Mouse (Mus musculus) MEL (cell line): ENCODE measurements at regions not wholly inside any gene's neighbourhood (a gene's known extent, or its start where the extent isn't known, plus 50 kb on each side); places are given as distances from the start of the nearest gene placed in this dataset.

Experiments used
- GABPA ChIP-seq: IDR thresholded peaks from 2 replicates; pipeline ENCODE4 v1.6.1; 2012; ENCODE audit warnings: low read depth, mild to moderate bottlenecking, inconsistent platforms, low read length, improper control_type of control experiment, moderate library complexity
- POLR2A ChIP-seq, 2 experiments: IDR thresholded peaks; 2 replicates each; pipeline ENCODE4 v1.6.1; 2011 to 2012; ENCODE audit warnings: low read length in 2 of 2, mild to moderate bottlenecking in 2 of 2, control low read depth in 1 of 2, improper control_type of control experiment in 1 of 2, low read depth in 1 of 2, moderate library complexity in 1 of 2; ENCODE audit not compliant: control insufficient read depth in 1 of 2, insufficient read depth in 1 of 2, poor library complexity in 1 of 2
- TAL1 ChIP-seq: IDR thresholded peaks from 2 replicates; pipeline ENCODE4 v1.6.1; 2012; ENCODE audit warnings: mild to moderate bottlenecking, inconsistent platforms, low read length, moderate library complexity, mixed read lengths
- ZKSCAN1 ChIP-seq: IDR thresholded peaks from 2 replicates; pipeline ENCODE4 v1.6.1; 2012; ENCODE audit warnings: low read depth, mild to moderate bottlenecking, inconsistent platforms, low read length, improper control_type of control experiment, moderate library complexity

GRCm38 (mm10) chr3:103479845-103480543, 95.0 kb upstream of the Syt6 start:
- TF ChIP-seq GABPA (no peak), ZKSCAN1 (no peak), TAL1 (no peak), POLR2A (IDR thresholded peaks at IDR 0.05; ENCODE audit: control insufficient read depth in 1 of 2, insufficient read depth in 1 of 2, low read depth in 1 of 2, low read length in 2 of 2, poor library complexity in 1 of 2) (no peak)
